Mouse (Mus musculus) intestine, postnatal 0 days (tissue): ENCODE measurements at regions not wholly inside any gene's neighbourhood (a gene's known extent, or its start where the extent isn't known, plus 50 kb on each side); places are given as distances from the start of the nearest gene placed in this dataset.

Source experiments
- ATAC-seq: fragments of 200-750 bp; cut with Nextera tagmentation; 2 replicates; pipeline ENCODE4 v1.8.0; 2017; ENCODE audit warnings: mild to moderate bottlenecking, moderate TSS enrichment, moderate library complexity
- H3K27ac ChIP-seq: fragments of 300-500 bp; sonication (generic); 2 replicates; pipeline ENCODE4 v1.5.1; 2014; ENCODE audit warnings: mild to moderate bottlenecking, low read depth, low read length, moderate library complexity
- H3K27me3 ChIP-seq: fragments of 300-500 bp; sonication (generic); replicated peaks from 2 replicates; pipeline ENCODE4 v1.6.1; 2014; ENCODE audit warnings: low read length, mixed read lengths; ENCODE audit not compliant: control insufficient read depth, insufficient read depth
- H3K36me3 ChIP-seq: fragments of 300-500 bp; sonication (generic); 2 replicates; pipeline ENCODE4 v1.6.1; 2014; ENCODE audit warnings: mild to moderate bottlenecking, moderate library complexity; ENCODE audit not compliant: control insufficient read depth, insufficient read depth
- H3K4me1 ChIP-seq: fragments of 300-500 bp; sonication (generic); replicated peaks from 2 replicates; pipeline ENCODE4 v1.6.1; 2014; ENCODE audit warnings: antibody characterized with exemption, low read length, mixed read lengths; ENCODE audit not compliant: control insufficient read depth, insufficient read depth
- H3K4me2 ChIP-seq: fragments of 300-500 bp; sonication (generic); replicated peaks from 2 replicates; pipeline ENCODE4 v1.6.1; 2014; ENCODE audit warnings: low read depth, mild to moderate bottlenecking, moderate library complexity
- H3K4me3 ChIP-seq: fragments of 300-500 bp; sonication (generic); 2 replicates; pipeline ENCODE4 v1.5.1; 2014; ENCODE audit warnings: low read depth, low read length
- H3K9ac ChIP-seq: fragments of 300-500 bp; sonication (generic); 2 replicates; pipeline ENCODE4 v1.6.1; 2014; ENCODE audit warnings: mild to moderate bottlenecking, low read depth, low read length
- H3K9me3 ChIP-seq: fragments of 300-500 bp; sonication (generic); 2 replicates; pipeline ENCODE4 v1.6.1; 2016; ENCODE audit warnings: mixed run types; ENCODE audit not compliant: control insufficient read depth
- CTCF ChIP-seq: sonication (generic); IDR thresholded peaks from 2 replicates; pipeline ENCODE4 v1.5.1; 2016; ENCODE audit warnings: low read depth, mild to moderate bottlenecking, control low read depth, antibody characterized with exemption, moderate library complexity
- WGBS: fragments of 180-500 bp; shearing (Covaris S2); extraction: QIAGEN DNeasy Blood & Tissue Kit; methylation state at CpG from one replicate; pipeline ENCODE4 v1.1.7; 2014; 5-methylcytosine and 5-hydroxymethylcytosine counted together

DNA sequence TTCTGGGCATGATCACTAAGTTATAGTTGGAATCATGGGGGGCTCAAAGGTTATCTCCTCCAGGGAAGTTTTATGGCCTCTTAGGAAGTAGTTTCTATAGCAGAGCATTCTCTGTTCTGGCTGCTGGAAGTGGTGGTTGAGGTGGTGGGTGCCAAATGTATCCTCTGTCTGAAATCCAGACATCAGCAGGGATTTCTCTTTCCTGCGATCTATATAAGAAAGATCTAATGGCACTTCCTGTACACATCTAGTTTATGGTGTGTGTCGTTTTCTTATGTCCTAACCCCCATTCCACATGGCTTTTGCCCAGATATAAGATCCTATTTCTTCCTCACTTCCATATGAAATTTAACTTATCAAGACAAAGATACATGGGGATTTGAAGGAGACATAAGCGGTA lies 300.1 kb upstream of the Frg1 start:
- H3K36me3 ChIP-seq: no peaks in the 10 kb centered on the region
- no peak overlapping the region for H3K4me3 ChIP-seq
- no peak for ATAC-seq
- TF ChIP-seq CTCF: no peak
- H3K9me3 ChIP-seq: no peaks in the 10 kb centered on the region
- no peak overlapping the region for H3K9ac ChIP-seq
- WGBS: 87% methylated on average over 3 of the region's 3 CpGs
- H3K27ac ChIP-seq: no peak overlapping the region
- no peaks in the 10 kb centered on the region for H3K27me3 ChIP-seq
- H3K4me2 ChIP-seq: no peak overlapping the region
- H3K4me1 ChIP-seq: no peaks in the 10 kb centered on the region

DNA sequence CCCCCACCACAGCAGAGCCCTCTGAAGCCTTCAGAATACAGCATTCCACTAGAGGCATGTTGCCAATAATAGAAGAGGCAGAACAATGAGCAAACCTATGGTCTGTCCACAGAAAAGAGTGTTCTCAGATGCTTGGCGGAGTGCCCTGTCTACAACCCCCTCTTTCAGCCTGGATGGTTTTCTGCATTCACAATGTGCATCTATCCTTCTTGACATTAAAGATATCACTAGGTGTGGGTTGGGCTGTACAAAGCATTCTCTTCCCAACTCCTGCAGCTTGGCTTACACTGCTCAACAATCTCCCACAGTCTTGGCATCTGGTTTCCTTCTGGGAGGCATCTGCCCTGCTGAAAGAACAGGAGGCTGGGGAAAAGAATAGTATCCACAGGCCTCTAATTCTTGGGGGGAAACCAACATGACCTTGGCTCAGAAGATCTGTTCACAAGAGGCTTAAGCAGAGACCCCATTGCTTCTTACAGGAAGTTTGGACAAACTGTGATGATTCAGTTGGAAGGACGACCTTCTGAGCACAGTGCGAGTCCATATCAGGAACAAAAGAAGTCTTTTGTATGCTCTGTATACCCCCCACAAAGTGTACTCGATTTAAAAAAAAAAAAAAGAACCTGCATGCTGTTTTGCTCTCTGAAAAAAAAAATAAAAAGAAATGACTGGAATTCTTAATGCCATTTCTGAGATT lies 296.9 kb upstream of the Frg1 start:
- H3K4me3 ChIP-seq: no peak overlapping the region
- no peaks in the 10 kb centered on the region for H3K4me1 ChIP-seq
- H3K4me2 ChIP-seq: no peak overlapping the region
- H3K27me3 ChIP-seq: no peaks in the 10 kb centered on the region
- no peak overlapping the region for H3K9ac ChIP-seq
- TF ChIP-seq CTCF: no peak
- no peak overlapping the region for H3K27ac ChIP-seq
- no peaks in the 10 kb centered on the region for H3K36me3 ChIP-seq
- H3K9me3 ChIP-seq: no peaks in the 10 kb centered on the region
- 59% methylated on average over 4 of the region's 4 CpGs for WGBS
- ATAC-seq: no peak

DNA sequence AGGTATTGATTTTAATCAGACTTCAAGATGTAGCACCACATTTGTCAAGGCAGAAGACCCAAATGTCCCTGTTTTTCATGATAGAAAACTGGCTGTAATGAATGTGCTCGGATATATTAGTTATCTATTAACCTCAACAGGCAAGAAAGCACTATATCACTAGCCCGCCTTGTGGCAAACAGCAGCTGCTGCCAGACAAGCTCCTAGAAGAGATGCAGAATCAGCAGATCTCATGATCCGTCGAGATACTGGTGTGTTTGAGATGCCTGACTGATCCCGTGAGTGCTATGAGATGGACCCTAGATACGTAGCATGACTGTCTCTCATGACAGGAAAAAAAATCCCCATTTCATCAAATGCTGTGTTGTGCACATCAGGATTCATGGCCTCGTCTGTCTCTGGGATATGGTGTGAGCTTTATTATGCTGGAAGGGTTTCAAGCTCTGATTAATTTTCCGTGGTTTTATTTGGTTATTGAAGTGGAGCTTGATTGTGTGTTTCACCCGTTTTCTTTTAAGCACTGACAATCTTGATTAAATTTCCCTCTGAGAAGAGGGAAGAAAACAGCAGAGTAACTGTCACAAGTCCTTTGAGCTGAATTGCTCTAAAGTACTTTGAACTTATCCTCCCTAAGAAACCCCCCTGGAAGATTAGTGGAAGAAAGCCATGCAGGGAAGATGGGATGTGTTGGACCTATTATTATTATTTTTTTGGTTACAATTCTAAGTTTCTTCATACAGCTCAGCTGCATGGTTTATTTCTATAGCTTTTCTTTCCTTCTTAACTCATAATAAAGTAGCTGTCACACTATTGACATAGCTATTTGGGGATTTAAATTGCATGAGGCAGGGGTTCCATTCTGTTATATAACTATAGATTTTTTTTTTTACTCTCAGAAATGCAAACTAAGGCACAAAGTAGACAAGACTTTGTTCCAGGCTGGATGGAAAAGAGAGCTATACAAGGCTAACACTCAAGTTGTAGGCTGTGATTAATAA lies 287.4 kb upstream of the Frg1 start:
- no peak for ATAC-seq
- no peak overlapping the region for H3K9ac ChIP-seq
- H3K36me3 ChIP-seq: no peaks in the 10 kb centered on the region
- no peaks in the 10 kb centered on the region for H3K9me3 ChIP-seq
- no peak overlapping the region for H3K4me3 ChIP-seq
- H3K4me1 ChIP-seq: no peaks in the 10 kb centered on the region
- H3K27me3 ChIP-seq: no peaks in the 10 kb centered on the region
- WGBS: 37% methylated on average over 9 of the region's 9 CpGs
- no peak overlapping the region for H3K27ac ChIP-seq
- 0 out of 2 replicates have a peak, but pooled peaks have one; percentile 13 for TF ChIP-seq CTCF
- H3K4me2 ChIP-seq: no peak overlapping the region
